Mouse (Mus musculus) lung, adult 2 months (tissue): ENCODE measurements around the gene Plxnd1. TPM values are rescaled to one million over a fixed set of nuclear protein-coding genes. Genes with fewer than 3 reads are reported as not detected.

Experiments used
- DNase-seq: peaks from one replicate; pipeline ENCODE4 v3.0.0; 2022
- H3K4me1 ChIP-seq: fragments of 200-500 bp; 2 replicates; pipeline ENCODE4 v1.6.1; 2011; ENCODE audit warnings: low read length; ENCODE audit not compliant: control insufficient read depth, insufficient read depth
- H3K4me3 ChIP-seq: fragments of 200-500 bp; replicated peaks from 2 replicates; pipeline ENCODE3; 2011; ENCODE audit warnings: low read depth, mild to moderate bottlenecking, control low read depth, low read length; ENCODE audit errors: extremely low read depth
- CTCF ChIP-seq: fragments of 200-500 bp; IDR thresholded peaks from 2 replicates; pipeline ENCODE4 v1.5.1; 2011; ENCODE audit warnings: mild to moderate bottlenecking, low read length, control low read depth; ENCODE audit not compliant: insufficient read depth
- POLR2A ChIP-seq: fragments of 200-500 bp; IDR thresholded peaks from 2 replicates; pipeline ENCODE4 v1.6.1; 2011; ENCODE audit warnings: low read depth, mild to moderate bottlenecking, control low read depth, low read length, borderline replicate concordance; ENCODE audit errors: extremely low read depth
- WGBS: fragments of 180-500 bp; shearing (Covaris S2); methylation state at CpG from one replicate; pipeline ENCODE4 v1.1.7; 2018; 5-methylcytosine and 5-hydroxymethylcytosine counted together
- polyA plus RNA-seq: library from polyadenylated mRNA; depleted of rRNA; stranded (reverse); fragments of >200 nt; gene quantifications from 2 replicates; pipeline ENCODE4 v1.2.3, GENCODE M21; 2012

Gene Plxnd1
- polyA plus RNA-seq, 1 experiment, result 146 TPM

GRCm38 (mm10) chr6:115993463-115994145 is 1.2 kb downstream of the Plxnd1 start:
- DNase-seq, result no peak
- Histone ChIP-seq H3K4me3 (peak overlapping the region; percentile 72), H3K4me1 (peaks cover 37% of the 10 kb centered on the region)
- WGBS, result 1% methylated on average over 86 of the region's 86 CpGs
- TF ChIP-seq CTCF (no peak), POLR2A (peak; percentile 2; the same call in 1 of the 2 replicates)

GRCm38 (mm10) chr6:115992981-115993380 is 1.8 kb downstream of the Plxnd1 start:
- no peak for DNase-seq

GRCm38 (mm10) chr6:115991881-115992620 is 2.8 kb downstream of the Plxnd1 start:
- TF ChIP-seq POLR2A (no peak), CTCF (no peak)
- no peak for DNase-seq
- Histone ChIP-seq H3K4me3 (peak overlapping the region; percentile 63), H3K4me1 (peaks cover 46% of the 10 kb centered on the region)
- 23% methylated on average over 10 of the region's 10 CpGs for WGBS

More at GRCm38 (mm10) chr6:115992981-115993380, 1.8 kb downstream of the Plxnd1 start:
- TF ChIP-seq CTCF, result no peak
- no peak for TF ChIP-seq POLR2A
- Histone ChIP-seq H3K4me3 (peak overlapping the region; percentile 72), H3K4me1 (peaks cover 37% of the 10 kb centered on the region)
- 34% methylated on average over 6 of the region's 6 CpGs for WGBS

GRCm38 (mm10) chr6:115991108-115991880 is 3.5 kb downstream of the Plxnd1 start:
- peak overlapping the region; percentile 63 for H3K4me3 ChIP-seq
- 29% methylated on average over 13 of the region's 13 CpGs for WGBS
- peaks cover 48% of the 10 kb centered on the region for H3K4me1 ChIP-seq
- no peak for DNase-seq
- no peak for TF ChIP-seq POLR2A
- TF ChIP-seq CTCF, result no peak

GRCm38 (mm10) chr6:115990479-115990878 is 4.3 kb downstream of the Plxnd1 start:
- TF ChIP-seq POLR2A, result no peak
- TF ChIP-seq CTCF, result no peak
- no peak for DNase-seq
- peaks cover 47% of the 10 kb centered on the region for H3K4me1 ChIP-seq
- 44% methylated on average over 9 of the region's 9 CpGs for whole genome bisulfite sequencing
- H3K4me3 ChIP-seq, result peak overlapping the region; percentile 16

- WGBS, result 56% methylated on average over 3 of the region's 3 CpGs
- no peak overlapping the region for H3K4me3 ChIP-seq
- H3K4me1 ChIP-seq, result peaks cover 48% of the 10 kb centered on the region
- DNase-seq, result no peak
- TF ChIP-seq POLR2A (no peak), CTCF (no peak)
Observed at GRCm38 (mm10) chr6:115990056-115990455, 4.7 kb downstream of the Plxnd1 start.

- Histone ChIP-seq H3K4me3 (no peak overlapping the region), H3K4me1 (peaks cover 52% of the 10 kb centered on the region)
- DNase-seq, result no peak
- TF ChIP-seq POLR2A, result no peak
- 51% methylated on average over 4 of the region's 4 CpGs for WGBS
Observed at GRCm38 (mm10) chr6:115989607-115990006, 5.2 kb downstream of the Plxnd1 start.

- TF ChIP-seq POLR2A (no peak), CTCF (no peak)
- H3K4me3 ChIP-seq, result no peak overlapping the region
- 56% methylated on average over 5 of the region's 5 CpGs for WGBS
- no peak for DNase-seq
- peaks cover 53% of the 10 kb centered on the region for H3K4me1 ChIP-seq
Observed at GRCm38 (mm10) chr6:115989032-115989431, 5.8 kb downstream of the Plxnd1 start.

GRCm38 (mm10) chr6:115987096-115987747 is 7.6 kb downstream of the Plxnd1 start:
- H3K4me3 ChIP-seq, result no peak overlapping the region
- 45% methylated on average over 9 of the region's 9 CpGs for WGBS
- TF ChIP-seq CTCF (no peak), POLR2A (no peak)
- no peak for DNase-seq
- H3K4me1 ChIP-seq, result peaks cover 57% of the 10 kb centered on the region
